Mouse (Mus musculus): Measurements from ENCODE around the gene Zfp354b. TPM values are rescaled to one million over a fixed set of nuclear protein-coding genes. Genes with fewer than 3 reads are reported as not detected.

The Zfp354b gene
- 0.32 to 0.63 TPM (median 0.43 TPM) in 3 of 4 replicates, not detected in the other for total RNA-seq (2023)

DNA sequence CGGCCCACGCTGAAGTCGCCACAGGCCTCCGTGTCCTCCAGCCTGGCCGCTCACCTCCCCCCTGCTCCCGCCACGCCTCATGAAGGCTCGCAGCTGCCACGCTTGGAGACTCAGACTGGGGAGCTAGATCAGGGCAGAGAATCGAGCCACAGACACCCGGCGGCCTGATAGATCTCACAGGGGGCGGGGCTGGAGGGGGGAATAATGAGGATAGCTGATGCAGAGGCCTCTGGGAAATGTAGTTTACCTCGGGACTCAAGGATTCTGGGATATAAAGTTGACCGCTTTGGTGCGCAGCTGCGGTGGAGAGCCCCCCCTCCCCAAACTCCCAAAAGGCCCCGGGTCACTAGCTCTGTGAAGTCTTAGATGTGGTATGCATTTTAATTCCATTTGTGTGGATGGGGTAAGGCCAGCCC lies at the start of gene Zfp354b:
Gene Zfp354b (minus strand): TSS at position 183 of the 416 bp plus-strand sequence.

DNA sequence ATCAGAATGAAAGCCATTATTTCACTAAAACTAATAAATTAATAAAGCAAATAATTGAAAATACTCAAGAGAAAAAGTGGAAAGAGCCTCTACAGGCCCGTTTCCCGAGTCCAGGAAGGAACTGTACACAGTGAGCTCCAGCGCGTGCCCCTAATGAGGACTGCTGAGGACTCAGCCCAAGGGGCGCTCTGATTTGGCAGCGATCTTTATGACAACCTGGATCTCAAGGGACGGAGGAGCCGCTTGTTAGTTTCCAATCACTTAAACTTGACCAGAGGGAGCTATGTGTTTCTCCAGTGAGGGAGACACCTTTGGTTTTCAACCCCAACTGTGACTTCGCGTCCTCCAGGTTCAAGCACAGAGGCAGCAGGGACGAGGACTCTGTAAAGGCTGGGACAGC lies 34.8 kb upstream of the Zfp354b start, which contains the start of gene Olfr1378:
Gene Olfr1378 (plus strand): TSS at position 301 of the 400 bp plus-strand sequence.

DNA sequence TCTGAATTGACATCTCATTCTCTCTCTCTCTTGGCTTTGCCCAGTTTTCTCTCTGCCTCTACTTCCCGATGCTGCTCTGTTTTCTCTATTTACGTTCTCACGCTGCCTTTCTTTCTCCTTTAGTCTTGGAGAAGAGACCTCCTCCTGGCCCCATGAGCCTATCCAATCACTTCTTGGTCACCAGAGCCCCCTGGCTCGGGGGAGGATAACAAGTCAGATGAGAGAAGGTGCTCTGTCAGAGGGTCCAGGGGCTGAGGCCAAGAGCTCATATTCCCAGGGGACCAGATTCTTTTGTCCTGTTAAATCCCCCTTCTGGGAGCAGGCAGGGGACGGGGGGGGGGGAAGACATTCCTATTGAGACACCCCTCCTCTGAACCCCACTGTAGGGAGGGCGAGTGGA lies 22.2 kb upstream of the Zfp354b start, which contains the start of gene Prop1:
Gene Prop1 (minus strand): TSS at position 101 of the 400 bp plus-strand sequence.

DNA sequence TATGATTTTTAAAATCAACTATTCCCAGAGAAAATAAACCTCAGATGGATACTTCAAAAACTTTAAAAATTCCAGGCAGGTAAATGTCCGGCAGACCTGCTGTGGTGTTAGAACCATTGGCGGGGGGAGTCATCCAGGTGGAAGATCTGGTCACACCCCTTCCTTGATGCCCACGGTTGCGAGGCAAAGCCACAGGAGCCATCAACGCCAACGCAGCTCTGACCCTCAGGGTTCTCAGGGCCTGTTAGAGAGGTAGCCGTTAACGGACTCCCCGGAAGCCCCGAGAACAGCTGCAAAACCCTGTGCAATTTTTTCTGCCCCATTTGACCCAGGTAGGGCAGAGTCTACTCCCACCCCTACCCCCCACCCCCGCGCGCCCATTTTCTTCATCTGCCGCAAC lies 12.1 kb upstream of the Zfp354b start, which contains the start of gene 4933414I15Rik:
Gene 4933414I15Rik (minus strand): TSS at position 260 of the 400 bp plus-strand sequence.

DNA sequence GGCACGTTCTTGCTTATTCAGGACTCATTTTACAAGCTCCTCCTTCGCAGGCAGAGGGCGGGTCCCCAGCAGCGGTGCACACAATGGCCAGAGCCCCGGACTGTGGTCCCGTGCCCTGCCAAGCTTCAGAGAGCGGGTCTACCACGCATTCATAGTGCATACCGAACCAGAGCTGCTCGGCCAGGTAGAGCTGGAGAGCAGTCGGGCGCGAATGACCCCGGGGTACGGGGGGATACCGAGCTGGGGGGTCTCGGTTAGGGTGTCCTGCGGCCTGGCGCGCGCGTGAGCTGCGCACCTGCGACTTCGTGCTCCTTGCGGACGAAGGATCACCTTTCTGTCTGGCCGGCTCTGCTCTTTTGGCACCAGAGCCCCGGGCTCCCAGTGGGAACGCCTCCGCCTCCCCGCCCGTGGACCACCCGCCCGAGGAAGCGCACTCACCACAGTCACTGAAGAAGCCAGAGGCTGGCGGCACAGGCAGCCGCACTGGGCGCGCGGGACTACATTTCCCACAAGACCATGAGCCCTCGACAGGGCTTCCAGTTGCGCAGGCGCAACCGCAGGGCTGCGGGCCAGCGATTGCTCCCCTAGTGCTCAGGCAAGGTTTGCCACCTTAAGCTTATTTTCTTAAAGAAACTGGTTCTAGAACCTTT lies 15.6 kb downstream of the Zfp354b start, which contains the start of gene Zfp2:
Gene Zfp2 (minus strand): TSS at position 495 of the 650 bp plus-strand sequence.

DNA sequence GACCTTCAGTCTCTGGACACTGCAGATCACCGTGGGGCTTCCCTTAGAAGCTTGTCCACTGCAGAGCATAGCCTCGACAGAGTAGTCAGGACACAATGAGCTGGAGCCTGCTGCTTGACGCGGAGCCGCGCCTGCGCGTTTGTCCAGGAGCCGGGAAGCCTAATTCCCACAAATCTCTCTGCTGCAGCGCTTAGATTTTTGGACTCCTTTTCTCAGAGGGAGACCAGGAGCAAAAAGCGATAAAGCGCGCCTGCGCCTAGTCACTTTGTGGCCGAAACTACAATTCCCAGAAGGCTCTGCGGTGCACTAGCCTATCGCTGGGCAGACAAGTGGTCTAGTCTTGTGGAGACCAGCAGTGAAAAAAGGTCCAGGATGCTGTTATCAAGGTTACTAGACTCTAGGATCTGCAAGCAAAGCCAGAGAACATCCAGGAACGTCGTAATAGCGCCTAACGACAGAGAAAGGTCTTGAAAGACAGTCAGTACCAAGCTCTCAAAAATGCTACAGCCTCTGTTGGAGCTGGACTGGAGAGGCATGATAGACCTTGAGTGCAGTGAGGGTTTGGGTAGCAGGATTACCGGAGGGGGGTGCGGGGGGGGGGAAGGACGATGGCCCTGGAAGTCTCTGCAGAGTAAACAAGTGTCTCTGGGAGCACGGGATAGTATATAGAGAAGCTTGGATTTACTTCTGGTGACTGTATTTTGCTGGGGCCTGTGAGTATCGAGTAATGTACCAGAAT lies 43.9 kb downstream of the Zfp354b start, which contains the start of gene Zfp454:
Gene Zfp454 (minus strand): TSS at position 262 of the 739 bp plus-strand sequence.

Other genes starting within 250 kb of the Zfp354b start
- gene Zfp354c, start 103.9 kb downstream of the Zfp354b start, total RNA-seq (2023) = 4.7 to 8.7 TPM (median 7.0 TPM) in 4 replicates
- not detected in 4 replicates for gene Zfp879, start 90.1 kb downstream of the Zfp354b start, total RNA-seq (2023)
- gene Grm6, start 80.9 kb downstream of the Zfp354b start, total RNA-seq (2023) = 29.7 to 33.0 TPM (median 31.8 TPM) in 4 replicates
- 0.30 to 0.53 TPM (median 0.44 TPM) in 4 replicates for gene Zfp454, start 44.0 kb downstream of the Zfp354b start, total RNA-seq (2023)
- 2.1 to 3.1 TPM (median 2.9 TPM) in 4 replicates for gene Zfp2, start 15.5 kb downstream of the Zfp354b start, total RNA-seq (2023)
- not detected in 4 replicates for gene 4933414I15Rik, start 12.1 kb upstream of the Zfp354b start, total RNA-seq (2023)
- gene Prop1, start 22.1 kb upstream of the Zfp354b start, total RNA-seq (2023) = not detected in 4 replicates
- not detected in 4 replicates for gene Olfr1378, start 34.9 kb upstream of the Zfp354b start, total RNA-seq (2023)
- not detected in 4 replicates for gene Olfr1377, start 50.3 kb upstream of the Zfp354b start, total RNA-seq (2023)
- gene Olfr51, start 72.0 kb upstream of the Zfp354b start, total RNA-seq (2023) = not detected in 4 replicates
- not detected in 4 replicates for gene Olfr54, start 82.6 kb upstream of the Zfp354b start, total RNA-seq (2023)
- gene Olfr1375, start 116.5 kb upstream of the Zfp354b start, total RNA-seq (2023) = not detected in 4 replicates
- not detected in 4 replicates for gene Zfp354a, start 127.6 kb upstream of the Zfp354b start, total RNA-seq (2023)